Mouse (Mus musculus): ENCODE results near the gene Hnrnpf.

DNA sequence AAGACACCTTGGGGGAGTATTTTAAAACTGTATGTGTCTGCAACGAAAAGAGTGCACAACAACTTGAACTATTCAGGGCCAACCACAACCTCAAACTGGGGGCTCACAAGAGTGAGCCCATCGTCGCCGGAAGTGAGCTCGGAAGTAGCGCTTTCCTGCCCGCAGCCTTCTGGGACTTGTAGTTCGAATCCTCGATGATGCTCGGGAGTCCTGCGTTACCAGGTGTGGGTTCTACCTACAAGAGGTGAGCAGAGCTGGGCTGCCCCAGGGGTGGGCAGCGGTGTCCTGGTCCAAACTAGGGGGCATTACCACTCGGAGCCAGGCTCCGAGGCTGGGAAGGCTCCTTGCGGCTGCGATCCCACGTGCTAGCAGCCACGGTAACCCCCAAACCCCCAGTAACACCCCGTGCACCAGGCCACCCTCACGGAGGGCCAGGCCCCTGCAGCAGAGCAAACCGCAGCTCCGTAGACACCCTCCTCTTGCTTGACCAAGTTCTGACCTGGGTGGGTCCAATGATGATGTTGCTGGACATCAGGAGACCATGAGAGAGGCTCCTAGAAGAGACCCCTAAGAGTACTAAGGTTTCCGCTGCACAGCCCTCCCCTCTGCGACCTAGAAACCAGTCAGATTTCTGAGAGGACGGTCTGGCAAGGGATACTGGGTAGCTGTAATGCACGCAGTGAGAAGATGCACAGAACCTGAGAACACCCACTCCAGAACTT, 37.1 kb upstream of the Hnrnpf start:
- TF ChIP-seq CTCF (IDR thresholded peaks at IDR 0.05) (no peak), EP300 (IDR thresholded peaks at IDR 0.05) (no peak)

Measured in lung, postnatal 0 days (tissue).